Mouse (Mus musculus): ENCODE results near the gene Arpp21.
"Not testable (repeated sequence)": the region's sequence is repeated elsewhere in the genome, so short reads cannot be mapped to it uniquely, and the experiment has no call there.

The Arpp21 gene

GRCm38 (mm10) chr9:112102852-112103192 is 132.9 kb downstream of the Arpp21 start:
- no peak for DNase-seq (ENCODE audit: low spot score in 2 of 2)

- peak; percentile 85 to 94 for DNase-seq (ENCODE audit: low spot score in 2 of 2)
Observed at GRCm38 (mm10) chr9:112102155-112102851, 133.4 kb downstream of the Arpp21 start.

- DNase-seq (ENCODE audit: low spot score in 2 of 2): peak in 1 of 2 experiments; percentile 21
Observed at GRCm38 (mm10) chr9:112100841-112101595, 134.7 kb downstream of the Arpp21 start.

DNA sequence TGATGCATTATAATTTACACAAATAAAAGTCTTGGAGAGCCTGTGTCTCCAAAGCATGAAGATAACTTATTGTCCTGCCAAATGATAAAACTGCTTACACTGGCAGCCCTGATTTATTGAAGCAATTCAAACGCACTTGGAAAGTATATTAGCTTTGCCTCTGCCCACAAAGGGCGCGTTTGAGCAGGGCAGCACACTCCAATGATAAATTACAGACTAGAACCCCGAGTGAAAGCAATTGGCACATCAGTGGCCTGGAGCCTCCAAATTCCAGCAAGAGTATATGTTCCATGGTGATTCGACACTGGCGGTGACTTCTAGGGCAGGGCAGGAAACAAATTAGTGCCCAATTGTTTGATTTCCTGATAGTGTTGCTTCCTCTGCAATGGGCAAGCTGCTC is 137.5 kb downstream of the Arpp21 start:
- peak in 1 of 2 experiments; percentile 33 for DNase-seq (ENCODE audit: low spot score in 2 of 2)

- peak in 1 of 2 experiments; percentile 28 for DNase-seq (ENCODE audit: low spot score in 2 of 2)
Observed at GRCm38 (mm10) chr9:112095708-112096107, 140.0 kb downstream of the Arpp21 start.

DNA sequence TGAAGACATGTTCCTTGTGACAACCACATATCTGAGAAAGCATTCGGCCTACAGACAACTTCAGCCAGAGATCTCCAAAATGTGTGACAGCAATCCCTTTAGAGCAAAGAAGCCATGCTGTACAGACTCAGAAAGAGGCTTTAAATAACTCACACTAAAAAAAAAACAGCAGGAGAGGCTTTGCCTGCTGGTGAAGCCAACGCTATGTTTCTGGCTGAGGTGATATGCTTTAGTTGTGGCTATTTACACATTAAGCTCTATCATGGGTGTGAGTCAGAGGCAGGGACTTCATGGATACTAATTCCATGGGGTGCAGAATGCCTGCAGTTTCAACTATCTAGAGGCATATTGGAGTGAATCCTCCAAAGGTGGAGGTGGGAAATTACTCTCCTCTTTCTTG is 140.5 kb downstream of the Arpp21 start:
- DNase-seq (ENCODE audit: low spot score in 2 of 2): peak in 1 of 2 experiments; percentile 19

GRCm38 (mm10) chr9:112078903-112079302 is 156.8 kb downstream of the Arpp21 start:
- peak in 1 of 2 experiments; percentile 20 for DNase-seq (ENCODE audit: low spot score in 2 of 2)

DNA sequence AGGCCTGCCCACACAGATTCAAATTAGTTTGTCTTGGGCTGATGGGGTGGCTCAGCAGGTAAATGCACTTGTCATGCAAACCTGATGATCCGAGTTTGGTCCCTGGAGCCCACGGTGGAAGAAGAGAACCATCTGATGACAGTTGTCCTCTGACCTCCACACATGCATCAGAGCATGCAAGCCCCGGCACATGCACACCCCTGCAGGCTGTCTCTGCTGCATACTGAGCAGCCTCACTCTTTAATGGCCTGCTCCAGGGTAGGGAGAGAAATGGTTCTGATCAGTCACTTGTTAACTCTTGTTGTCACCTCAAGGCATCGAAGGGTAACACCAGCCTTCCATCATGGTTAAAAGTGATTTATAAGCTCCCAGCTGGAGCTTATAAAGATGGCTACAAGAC is 157.3 kb downstream of the Arpp21 start:
- DNase-seq (ENCODE audit: low spot score in 2 of 2): peak in 1 of 2 experiments; percentile 22

- no peak for DNase-seq (ENCODE audit: low spot score in 2 of 2)
Observed at GRCm38 (mm10) chr9:112075273-112075672, 160.5 kb downstream of the Arpp21 start.

DNA sequence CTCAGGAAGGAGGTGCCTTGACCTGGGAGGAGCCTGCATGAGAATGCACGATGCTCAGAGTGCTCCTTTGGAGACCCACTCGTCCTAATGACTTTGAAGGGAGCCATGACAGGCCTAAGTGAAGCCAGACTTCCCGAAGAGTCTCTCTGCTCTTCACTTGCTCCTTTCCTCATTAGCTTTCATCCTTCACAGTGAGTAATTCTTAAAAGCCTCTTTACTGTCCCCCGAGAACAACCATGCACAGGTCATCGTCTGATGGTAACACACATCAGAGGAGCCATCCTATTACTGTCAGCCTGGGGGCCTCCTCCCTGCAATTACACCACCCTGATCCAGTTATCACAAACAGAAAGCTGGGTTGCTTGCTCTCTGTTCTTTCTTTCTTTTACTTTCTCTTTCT is 160.9 kb downstream of the Arpp21 start:
- DNase-seq (ENCODE audit: low spot score in 2 of 2): peak in 1 of 2 experiments; percentile 22

DNA sequence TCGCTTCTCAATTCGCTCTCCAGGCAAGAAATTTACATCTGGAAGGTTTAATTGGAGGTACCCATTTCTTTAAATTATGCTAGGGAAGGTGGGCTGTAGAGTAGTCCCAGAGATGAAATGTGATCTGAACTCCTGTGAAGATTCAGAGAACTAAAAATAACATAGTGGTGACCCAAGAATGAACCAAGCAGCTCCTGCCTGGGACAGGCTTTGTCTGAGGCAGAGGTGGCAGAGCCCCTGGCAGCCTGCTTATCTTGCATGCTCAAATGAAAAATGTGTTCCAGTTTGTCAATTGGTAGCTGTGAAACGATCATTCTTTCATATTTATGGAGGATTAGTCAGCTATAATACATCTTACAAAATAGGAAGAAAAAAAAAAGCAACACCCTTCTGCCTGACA is 164.4 kb downstream of the Arpp21 start:
- peak in 1 of 2 experiments; percentile 30 for DNase-seq (ENCODE audit: low spot score in 2 of 2)

GRCm38 (mm10) chr9:112070961-112071360 is 164.8 kb downstream of the Arpp21 start:
- peak; percentile 29 to 39 for DNase-seq (ENCODE audit: low spot score in 2 of 2)

DNA sequence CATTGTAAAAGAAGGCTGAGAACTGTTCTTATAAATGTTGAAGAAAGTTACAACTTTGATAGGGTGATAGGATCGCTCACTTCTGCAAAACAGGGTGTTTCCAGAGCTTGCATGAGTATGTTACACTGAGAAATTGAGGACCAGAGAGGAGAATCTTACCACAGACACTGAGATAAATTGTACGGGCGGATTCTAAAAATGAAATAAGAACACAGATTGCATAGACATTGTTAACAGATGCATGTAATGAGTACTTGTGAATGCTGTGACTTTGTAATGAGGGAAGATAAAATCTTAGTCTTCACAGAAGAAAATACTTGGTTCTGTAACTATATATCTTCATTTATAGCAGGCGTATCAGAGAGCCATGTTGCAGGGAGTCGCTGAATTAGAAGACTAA is 167.5 kb downstream of the Arpp21 start:
- peak in 1 of 2 experiments; percentile 2 for DNase-seq (ENCODE audit: low spot score in 2 of 2)

- no peak for DNase-seq (ENCODE audit: low spot score in 2 of 2)
Observed at GRCm38 (mm10) chr9:112060696-112061425, 174.9 kb downstream of the Arpp21 start.

DNA sequence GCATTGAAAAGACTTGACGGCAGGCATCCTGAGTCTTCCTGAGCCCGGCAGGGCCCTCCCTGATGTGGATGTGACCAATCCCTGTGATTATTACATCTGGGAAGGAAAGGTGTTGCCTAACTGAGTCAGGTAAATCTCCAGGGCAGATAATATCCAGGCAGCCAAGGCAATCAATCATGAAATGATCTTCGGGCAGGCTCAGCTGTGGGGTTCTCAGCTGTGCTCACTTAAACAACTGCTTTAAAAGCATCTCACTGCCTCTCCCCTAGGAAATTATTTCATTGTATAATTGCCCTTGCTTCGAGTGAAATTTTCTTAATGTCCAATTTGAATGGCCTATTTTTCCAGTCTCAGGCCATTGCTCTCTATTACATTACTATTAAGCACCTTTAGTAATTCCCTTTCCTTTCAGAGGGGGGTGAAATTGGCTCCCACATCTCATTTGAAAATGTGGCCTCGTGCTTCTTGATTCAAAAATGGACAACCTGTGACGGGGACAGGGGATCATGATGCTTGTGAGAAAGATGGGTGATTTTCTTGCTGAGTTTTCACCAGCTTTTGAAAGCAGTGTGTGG is 180.8 kb downstream of the Arpp21 start:
- DNase-seq (ENCODE audit: low spot score in 2 of 2): no peak

DNA sequence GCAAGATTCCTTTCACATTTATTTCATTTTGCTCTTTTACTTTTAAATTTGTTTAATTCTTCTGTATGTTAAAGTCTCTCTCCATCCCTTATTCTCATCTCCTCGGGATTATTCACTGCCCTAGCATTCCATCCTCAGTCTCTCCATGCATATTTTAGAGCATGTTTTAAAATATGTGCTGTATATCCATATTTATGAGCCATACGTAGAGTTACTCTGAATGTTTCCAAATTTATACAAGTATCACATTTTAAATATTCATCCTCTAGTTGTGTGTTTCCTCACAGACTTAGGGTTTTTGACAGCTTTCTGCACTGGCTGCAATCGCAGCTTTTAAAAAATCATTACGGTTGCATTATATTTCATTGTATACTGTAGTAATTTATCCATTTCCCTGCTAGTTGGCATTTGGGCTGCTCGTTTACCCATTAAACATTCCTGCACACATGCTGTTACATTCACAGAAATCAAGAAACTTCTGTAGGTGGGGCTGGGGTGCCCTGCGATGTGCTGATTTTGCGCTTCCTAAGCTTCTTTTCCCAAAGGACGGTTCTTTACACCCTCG is 187.8 kb downstream of the Arpp21 start:
- DNase-seq (ENCODE audit: low spot score in 2 of 2): peak in 1 of 2 experiments; percentile 40

- DNase-seq (ENCODE audit: low spot score in 2 of 2): no peak
Observed at GRCm38 (mm10) chr9:112040566-112040965, 195.2 kb downstream of the Arpp21 start.

DNA sequence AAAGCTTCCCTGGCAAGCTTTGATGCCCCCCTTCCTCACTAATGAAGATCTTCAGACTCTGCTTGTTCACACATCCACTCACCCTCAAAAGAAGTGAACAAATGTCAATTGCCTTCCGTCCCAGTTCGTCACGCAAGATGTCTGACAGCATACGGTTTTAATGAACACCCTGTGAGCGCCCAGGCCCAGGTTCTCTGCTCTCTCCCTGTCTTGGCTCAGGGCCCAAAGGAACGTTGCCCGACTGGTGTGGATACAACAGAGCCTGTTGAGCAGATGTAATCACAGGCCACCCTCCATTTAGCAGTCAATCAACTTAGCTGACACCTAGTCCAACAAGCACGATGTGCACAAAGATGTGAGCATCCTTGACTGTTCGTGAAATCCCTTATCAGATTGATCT is 198.0 kb downstream of the Arpp21 start:
- peak in 1 of 2 experiments; percentile 41 for DNase-seq (ENCODE audit: low spot score in 2 of 2)

- not testable (repeated sequence) for DNase-seq (ENCODE audit: low spot score in 2 of 2)
Observed at GRCm38 (mm10) chr9:112033840-112034239, 201.9 kb downstream of the Arpp21 start.

DNA sequence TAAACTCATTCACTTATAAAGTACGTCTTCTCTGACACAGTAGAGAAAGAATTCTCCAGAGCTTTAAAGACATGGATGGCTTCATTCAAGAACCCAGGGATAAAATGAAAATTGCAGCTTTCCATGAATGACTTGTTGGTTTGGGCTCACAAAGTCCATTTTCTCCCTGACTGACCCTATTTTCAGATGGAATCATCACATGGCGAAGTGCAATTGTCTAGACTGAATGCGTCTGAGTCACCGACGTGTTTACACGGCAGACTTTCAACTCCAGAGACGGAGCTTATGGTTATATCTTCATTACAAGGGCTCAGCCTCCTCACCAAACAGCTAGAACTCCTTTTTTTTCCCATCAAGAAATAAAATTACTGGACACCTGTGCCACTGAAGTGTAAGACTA is 203.6 kb downstream of the Arpp21 start:
- DNase-seq (ENCODE audit: low spot score in 2 of 2): no peak

GRCm38 (mm10) chr9:112023562-112024015 is 212.1 kb downstream of the Arpp21 start:
- no peak for DNase-seq (ENCODE audit: low spot score in 2 of 2)

- no peak for DNase-seq (ENCODE audit: low spot score in 2 of 2)
Observed at GRCm38 (mm10) chr9:112023111-112023510, 212.6 kb downstream of the Arpp21 start.
